Mouse (Mus musculus): ENCODE results near the gene Atxn1l.
A peak's percentile ranks its signal among the peaks of the same experiment; 100 is the strongest.
"Not testable (repeated sequence)": the region's sequence is repeated elsewhere in the genome, so short reads cannot be mapped to it uniquely, and the experiment has no call there.

Atxn1l gene

DNA sequence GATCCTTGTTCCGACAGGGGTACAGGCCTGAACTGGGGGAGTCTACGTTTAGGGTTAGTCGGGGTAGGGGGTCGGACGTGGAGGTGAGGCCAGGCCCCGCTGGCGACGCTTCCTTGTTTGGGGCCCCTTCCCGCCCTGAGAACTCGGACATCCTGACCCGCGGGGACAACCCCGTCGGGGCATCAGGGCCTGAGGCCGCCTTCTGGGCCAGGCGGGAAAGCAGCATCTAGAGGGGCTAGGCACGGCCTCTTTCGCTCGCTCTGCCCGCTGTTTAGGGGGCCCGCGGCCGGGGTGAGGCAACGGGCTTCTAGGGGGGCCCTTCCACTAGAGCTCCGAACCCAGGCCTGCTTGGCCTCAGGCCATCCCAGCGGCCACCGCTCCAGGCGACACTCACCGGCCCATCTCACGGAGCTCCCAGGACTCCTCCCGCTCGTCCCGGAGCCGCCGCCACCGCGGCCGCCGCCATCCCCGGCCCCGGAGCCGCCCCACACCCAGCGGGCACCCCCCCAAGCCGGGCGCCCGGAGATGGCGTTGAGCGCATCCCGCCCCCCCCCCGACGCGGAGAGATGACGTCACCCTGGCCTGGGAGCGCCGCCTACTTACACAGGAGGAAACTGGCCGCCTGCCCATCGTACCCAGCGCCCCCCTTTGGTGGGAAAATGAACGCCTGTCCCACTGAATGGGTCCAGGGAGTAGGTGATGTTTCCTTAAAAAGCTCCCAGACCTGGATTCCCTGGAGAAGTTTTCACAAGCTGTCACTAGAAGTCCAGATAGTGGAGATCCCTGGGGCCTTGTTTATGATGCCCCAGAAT, at the start of gene Atxn1l:
Gene Atxn1l, minus strand, starts transcription at position 503 of the 812 bp plus-strand sequence.
- DNase-seq: peak; percentile 90

- no peak for DNase-seq
Measured at GRCm38 (mm10) chr8:109780548-109780947, 43.0 kb upstream of the Atxn1l start.

GRCm38 (mm10) chr8:109779431-109780228, 42.1 kb upstream of the Atxn1l start:
- DNase-seq: no peak

DNA sequence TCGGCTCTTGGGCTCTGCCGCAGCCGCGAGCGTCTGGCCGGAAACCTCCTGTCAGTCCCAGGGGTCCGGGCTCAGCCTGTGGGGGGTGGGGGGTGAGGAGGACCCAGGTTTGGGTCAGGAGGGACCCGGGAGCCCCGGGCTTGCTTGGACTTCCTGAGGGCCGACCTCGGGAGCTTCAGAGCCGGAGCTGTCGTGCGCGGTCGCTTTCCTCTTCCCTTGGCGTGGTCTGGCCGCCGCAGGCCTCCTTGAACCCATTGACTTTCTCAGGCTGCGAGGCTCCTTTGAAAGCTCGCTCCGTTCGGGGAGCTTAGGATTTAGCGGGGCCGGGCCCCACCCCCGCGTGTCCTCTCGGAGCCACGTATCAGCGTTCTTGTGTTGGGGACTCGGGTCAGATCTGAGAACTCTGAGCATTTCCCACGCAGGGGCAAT, 41.5 kb upstream of the Atxn1l start:
- DNase-seq: peak; percentile 46

- peak; percentile 97 for DNase-seq
Measured at GRCm38 (mm10) chr8:109778280-109778977, 40.9 kb upstream of the Atxn1l start, which contains the start of gene Ap1g1. Gene Ap1g1, plus strand, starts transcription at chr8:109778554.

DNA sequence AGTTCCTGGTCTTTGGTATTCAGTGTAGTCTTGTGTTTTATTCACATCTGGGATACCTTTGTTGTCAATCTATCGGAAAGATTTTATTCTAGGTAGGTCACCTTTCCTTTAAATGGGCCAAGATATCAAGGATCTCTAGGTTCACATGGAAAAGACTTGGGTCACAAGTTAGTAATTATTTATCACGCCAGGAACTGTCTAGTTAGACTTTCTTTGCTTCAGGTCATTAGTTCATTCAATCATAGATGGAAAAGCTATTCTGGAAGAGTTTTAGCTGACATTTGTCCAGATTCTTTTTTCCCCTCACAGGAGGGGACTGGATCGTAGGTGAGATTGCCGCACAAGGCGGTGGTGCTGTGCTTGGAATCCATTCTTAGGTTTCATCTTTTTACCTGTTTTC, 40.3 kb upstream of the Atxn1l start:
- peak; percentile 71 for DNase-seq

- no peak for DNase-seq
Measured at GRCm38 (mm10) chr8:109773154-109773553, 35.6 kb upstream of the Atxn1l start.

DNA sequence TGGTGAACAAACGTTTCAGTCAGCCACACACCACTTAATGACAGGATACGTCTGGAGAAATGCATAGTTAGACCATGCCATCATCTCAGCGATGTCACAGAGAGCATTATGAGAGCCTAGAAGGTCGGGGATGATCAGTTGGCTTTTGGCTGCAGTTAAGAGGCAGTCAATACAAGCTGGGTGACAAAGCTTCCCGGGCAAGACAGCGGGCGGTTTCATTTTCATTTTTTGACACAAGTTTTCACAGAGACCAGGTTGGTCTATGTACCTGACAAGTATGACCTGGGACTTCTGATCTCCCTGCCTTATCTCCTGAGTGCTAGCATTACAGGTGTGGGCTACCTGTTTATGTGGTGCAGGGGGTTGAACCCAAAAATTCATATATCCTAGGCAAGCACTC, 28.5 kb upstream of the Atxn1l start:
- no peak for DNase-seq

DNA sequence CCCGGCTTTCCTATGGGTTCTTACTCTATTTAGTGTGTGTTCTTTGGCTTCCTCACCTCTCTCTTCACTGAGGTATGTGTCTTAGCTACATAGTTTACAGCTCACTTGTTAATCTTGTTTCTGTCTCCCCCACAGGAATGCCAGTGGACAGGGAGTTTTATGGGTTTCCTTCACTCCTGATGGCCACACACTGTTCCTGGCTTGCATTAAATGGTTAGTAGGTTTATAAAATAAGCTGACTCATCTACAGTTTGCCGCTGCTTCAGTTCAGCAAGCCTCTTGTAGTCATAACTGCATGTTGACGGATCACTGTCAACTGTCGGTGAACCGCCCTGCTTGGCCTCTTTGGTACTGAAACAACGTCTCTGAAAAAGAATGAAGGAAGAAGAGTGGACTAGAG, 26.5 kb upstream of the Atxn1l start:
- DNase-seq: no peak

- peak; percentile 59 for DNase-seq
Measured at GRCm38 (mm10) chr8:109760221-109760620, 22.7 kb upstream of the Atxn1l start.

GRCm38 (mm10) chr8:109759426-109759825, 21.9 kb upstream of the Atxn1l start:
- DNase-seq: no peak

DNA sequence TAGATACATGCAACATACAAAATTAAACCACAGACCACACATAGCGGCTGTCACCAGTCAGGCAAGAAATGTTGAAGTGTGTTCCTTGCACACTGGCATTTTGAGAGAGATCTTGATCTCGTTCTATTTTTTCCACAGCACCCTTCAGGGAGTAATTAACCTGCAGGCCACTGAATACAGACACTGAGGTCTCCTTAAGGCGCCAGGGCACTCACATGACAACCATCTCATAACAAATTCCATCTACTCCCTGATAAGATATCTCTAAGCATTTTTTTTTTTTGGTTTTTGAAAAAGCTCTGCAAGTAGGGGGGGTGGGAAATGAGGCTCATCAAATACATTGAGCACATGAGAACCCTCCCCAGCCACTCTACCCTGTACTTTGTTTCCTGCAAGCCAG, 19.3 kb upstream of the Atxn1l start:
- no peak for DNase-seq

- not testable (repeated sequence) for DNase-seq
Measured at GRCm38 (mm10) chr8:109755554-109755953, 18.0 kb upstream of the Atxn1l start.

GRCm38 (mm10) chr8:109754696-109755095, 17.2 kb upstream of the Atxn1l start:
- DNase-seq: no peak

DNA sequence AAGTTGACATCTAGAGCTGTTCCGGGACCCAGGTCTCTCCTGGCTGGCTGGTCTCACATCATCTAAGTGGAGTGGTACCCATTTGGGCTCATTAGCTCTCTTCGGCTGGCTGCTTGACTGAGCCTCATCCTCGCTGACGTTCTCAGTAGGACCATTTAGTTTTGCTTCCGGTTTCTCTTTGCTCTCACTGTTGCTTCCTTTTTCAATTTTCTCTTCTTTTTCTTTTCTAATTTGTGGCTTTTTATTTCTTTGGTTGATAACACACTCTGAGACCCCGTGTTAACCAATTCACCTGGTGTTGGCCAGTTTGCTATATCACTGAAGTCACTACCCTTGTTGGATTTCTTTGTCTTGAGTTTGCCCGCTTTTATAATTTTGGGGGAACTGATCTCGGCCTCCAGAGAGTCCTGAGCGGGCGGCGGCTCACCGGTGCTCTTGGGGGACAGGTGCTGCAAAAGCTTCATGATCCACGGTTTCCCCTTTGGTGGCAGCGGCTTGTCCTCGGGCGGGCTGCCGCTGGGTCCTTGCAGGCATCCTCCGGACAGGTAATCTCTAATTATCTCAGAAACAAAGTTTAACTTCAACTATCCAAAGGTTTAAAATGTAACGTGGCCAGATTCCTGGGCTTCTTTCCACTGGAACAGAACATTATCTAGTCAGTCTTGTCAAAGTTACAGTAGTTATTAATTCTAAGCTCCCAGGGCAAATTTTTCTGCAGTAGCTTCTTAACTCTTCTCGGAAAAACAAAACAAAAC, 14.4 kb upstream of the Atxn1l start:
- peak; percentile 85 for DNase-seq

DNA sequence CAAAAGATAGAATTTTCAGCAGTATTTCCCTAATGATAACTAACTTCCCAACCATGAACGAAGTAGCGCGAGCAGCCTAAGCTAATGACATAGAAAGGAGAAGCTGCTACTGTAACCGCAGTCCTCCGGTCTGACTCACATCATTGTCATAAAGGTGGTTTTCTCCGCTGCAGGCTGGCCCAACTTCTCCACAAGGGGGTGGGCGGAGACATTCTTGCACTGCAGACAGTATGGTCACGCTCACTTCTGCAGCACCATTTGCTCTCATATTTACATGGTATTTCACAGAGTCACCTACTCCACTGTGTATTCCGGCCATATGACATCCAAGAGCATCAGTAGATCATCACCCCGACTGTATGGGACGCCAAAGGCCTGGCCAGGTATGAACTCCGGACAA, 13.2 kb upstream of the Atxn1l start:
- DNase-seq: peak; percentile 55

DNA sequence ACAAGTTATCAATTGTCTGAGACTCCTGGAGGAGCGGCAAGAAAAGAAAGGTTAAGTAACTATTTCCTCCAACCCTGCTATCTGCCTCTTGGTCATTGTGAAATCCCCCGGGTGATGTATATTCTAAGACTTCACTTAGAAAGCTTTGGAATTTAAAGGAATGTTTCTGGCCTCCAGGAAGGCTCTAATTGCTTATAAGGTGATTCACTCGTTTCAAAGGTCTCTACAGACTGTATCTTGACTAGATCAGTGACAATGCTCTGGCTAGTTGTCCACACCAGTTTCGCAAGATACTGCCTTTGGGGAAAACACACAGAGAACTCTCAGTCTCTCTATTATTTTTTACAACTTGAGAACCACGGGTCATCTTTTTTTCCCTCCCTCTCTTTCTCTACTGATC, 12.7 kb upstream of the Atxn1l start:
- peak; percentile 26 for DNase-seq

DNA sequence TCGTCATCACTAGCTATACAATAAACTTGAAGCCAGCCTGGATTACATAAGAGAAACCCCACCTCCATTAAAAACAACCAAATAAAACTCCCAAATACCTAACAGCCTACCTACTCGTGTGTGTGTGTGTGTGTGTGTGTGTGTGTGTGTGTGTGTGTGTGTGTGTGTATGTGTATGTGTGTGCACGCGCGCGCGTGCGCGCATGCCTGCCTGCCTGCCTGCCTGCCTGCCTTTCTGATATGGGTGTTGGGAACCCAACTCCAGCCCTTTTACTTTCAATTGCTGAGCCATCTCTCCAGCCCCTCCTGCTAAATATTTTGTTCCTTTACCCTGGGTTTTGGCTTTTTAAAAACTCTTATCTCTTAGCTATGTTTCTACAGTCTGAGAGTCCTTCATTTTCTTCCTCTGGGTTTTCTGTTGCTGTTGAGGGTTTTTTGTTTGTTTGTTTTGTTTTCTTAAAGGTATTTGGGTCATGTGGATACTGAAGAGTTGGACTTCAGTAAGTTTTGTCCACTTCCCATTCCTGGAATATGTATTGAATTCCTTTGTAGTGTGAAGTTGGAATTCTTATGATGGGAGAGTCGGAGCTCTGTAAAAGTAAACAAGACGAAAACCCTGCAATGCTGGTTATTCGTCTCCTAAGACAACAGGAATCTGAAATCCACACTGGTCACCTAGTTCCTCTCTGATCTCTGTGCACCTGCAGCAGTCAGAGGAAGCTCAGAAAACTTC, 10.1 kb upstream of the Atxn1l start:
- DNase-seq: no peak

DNA sequence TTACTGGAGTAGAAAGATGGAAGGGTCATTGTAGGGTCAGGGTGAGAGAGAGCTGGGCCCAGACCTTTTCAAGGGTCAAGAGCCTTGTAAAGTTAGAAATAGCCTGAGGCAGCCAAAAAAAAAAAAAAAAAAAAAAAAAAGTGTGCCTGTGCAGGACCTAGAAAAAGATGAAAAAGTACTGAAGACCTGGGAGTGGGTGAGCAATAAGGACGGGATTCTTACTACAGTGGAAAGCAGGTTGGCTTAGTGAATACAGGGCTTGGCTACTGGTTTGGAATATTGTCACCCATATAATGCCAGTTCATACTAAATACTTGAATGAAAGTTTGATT, 476 bp upstream of the Atxn1l start:
- no peak for DNase-seq

GRCm38 (mm10) chr8:109736819-109737218, 720 bp downstream of the Atxn1l start:
- no peak for DNase-seq

GRCm38 (mm10) chr8:109734018-109734417, 3.5 kb downstream of the Atxn1l start:
- peak; percentile 39 for DNase-seq

DNA sequence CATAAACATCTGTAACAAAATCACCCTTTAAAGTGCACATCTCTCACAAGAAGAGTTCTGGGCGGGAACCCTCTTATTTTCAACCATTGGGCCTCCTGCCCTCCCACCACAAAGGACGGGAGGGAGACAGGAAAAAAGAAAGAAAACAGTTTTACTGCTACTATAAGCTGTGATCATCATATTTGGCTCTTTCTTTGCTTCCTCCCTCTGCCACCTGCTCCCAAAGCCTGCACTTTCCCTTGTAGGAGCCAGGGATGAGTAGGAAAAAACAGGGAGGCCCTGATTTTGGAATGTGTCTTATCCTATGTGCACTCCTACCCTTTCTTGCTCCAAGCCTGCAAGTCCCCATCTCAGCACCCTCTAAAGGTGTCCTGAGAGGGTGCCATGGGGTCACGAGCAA, 6.5 kb downstream of the Atxn1l start:
- DNase-seq: no peak
